Mouse (Mus musculus): ENCODE data around the gene Psmc3. TPM values are rescaled to one million over a fixed set of nuclear protein-coding genes. Genes with fewer than 3 reads are reported as not detected.

The Psmc3 gene
- total RNA-seq, 2 experiments from 2014 or later: 193 to 228 TPM

DNA sequence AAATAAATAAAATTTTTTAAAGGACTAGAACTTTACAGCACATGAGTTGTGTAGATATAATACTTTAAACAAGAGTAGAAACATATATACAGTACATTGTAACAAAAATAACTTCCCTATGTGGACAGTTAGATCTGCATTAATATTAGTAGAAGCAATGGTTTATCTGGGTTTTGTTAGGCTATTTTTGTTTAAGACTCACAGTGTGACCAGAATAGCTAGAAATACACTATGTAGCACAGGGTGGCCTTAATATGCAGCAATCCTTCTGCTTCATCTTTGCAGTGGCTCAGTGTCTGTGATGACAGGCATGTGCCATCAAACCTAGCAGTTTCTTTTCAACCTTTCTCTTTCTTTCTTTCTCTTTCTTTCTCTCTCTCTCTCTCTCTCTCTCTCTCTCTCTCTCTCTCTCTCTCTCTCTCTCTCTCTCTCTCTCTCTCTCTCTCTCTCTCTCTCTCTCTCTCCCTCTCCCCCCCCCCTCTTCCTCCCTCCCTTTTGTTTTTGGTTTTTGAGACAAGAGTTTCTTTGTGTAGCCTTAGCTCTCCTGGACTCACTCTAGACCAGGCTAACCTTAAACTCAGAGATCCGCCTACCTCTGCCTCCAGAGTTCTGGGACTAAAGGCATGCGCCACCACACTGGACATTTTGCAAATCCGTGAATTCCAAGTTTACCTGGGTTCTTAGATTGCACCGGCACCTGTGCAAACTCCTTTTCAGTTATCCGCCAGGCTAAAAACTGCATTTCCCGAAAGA, 452 bp upstream of the Psmc3 start:
- no peak for DNase-seq

DNA sequence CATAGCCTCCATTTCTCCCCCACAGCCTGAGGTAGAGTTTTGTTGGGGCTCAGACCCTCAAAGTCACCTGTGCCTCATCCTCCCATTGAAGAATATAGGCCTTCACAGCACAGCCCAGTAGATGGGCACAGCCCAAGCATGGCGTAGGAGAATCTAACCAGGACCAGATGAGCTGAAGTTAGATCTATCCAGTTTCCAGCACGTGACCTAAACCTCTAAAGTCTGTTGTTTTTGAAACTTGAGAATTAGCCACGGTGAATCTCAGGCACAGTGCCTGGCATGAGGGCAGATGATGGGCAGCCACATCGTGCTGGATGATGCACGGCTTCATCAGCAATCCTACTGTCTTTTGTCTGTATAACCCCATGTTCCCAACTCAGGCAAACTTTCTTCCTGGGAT, 4.6 kb downstream of the Psmc3 start:
- no peak for DNase-seq

DNA sequence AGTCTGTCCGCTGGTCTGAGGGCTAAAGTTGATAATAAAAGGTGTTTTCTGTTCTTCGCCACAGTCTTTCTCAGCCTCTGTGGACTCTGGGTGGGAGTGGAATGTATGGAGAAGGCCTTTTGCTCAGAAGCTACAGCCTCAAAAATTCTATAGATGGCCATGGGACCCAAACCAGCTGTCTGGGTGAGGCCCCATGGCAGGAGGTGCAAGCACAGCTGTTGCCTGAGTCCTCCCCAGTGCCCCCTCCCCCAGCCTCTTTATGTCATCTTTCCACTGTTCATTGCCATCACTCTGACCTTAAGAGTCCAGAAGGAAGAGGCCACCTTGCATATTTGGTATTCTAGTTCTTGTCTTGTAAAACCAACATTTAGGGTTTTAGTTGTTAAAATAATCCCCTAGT, 5.6 kb downstream of the Psmc3 start:
- no peak for DNase-seq

DNA sequence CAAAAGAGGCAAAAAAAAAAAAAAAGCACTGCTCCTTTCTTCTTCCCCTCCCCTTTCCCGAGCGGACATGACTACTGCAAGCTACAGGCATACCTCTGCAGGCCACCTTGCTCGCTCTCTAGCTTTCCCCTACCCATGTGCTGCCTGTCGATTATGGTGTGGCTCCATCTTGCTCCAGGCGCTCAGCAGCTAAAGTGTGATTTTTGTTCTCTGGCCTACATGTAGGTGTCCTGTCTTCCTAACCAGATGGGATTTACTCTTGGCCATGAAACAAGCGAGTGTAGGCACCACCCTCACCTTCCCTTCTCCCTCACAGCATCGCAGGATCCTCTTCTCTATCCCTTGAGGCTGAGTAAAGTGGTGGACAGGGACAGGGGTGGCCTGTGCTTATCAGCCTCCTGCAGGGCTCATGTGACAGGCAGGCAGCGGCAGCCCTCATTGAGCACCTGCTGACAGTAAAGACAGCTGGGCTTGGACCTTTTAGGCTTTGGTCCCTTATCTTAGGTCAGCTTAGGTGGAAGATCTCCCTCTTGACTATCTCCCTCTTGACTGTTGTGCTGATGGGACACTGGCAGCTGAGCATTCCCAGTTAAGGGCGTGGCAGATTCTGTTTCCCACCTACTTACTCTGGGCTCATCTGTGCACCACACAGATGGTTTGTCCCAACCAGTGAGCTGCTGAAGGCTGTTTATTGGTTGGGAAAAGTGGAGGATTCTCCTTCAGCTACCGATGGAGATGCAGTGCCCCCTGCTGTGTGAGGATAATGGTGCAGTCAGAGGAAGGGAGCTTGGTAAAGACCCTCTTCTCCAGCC, 6.9 kb downstream of the Psmc3 start:
- DNase-seq: peak in 1 of 2 experiments; percentile 39

DNA sequence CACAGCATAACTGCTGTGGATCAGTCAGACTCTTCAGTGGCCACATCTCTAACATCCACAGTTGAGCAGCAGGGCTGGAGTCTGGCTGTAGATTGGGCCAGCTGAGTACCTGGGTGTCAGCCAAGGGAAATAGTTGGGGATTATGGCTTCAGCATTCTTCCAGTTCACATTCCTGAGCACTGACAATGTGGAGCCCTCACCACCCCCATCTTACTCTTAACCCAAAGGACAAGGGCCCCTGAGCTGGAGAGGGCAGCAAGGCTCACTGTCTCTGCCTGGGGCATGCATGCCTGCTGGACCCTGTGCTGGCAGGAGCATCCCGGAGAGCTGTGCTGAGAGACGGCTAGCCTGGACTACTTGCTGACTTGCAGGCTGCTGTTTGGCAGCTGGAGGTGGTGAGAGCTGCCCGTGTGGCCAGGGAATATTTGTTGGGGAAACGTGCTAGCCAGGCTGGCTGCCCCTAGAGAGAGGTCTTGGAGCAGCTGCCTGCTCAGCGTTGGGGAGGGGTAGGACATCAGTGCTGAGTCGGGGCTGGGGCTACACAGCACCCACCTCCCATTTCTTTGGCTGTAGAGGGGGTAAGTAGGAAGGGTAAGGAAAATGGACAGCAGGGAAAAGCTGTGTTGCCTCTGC, 8.2 kb downstream of the Psmc3 start:
- no peak for DNase-seq

DNA sequence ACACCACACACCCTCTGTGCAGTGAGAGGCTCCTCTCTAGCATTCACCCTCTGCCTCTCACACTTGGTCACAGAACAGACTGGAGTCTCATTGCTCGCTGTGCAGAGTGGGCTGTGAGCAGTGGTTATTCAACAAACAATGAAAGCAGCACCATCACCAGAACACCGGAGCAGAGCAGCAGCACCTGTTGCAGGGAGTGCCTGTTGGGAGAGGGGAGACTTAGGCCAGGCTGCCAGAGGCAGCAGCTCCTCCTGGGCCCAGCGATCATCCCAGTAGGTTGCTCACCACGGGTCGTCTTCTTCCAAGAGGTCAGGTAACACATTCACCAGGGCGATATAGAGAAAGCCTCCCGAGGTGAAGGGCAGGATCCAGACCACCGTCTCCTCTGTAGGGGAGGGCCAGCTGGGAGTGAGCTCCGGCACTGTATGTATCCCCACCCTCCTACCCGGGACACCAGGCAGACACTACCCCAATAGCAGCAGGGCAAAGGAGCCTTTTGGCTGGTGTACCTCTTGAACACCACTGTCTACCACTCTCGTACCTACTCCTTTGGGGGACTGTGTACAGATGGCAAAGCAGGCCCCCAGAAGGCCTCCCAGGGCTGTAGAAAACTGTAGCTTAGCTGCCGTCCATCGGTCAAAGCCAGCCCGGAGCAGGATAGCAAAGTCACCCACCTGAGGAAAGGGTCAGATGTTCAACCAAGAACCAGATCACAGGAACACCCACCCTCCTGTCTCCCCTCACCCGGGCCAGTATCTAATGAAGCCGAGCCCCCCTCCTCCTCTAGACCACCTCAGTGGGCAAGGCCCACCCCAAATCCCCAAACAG, 9.2 kb downstream of the Psmc3 start:
- no peak for DNase-seq

DNA sequence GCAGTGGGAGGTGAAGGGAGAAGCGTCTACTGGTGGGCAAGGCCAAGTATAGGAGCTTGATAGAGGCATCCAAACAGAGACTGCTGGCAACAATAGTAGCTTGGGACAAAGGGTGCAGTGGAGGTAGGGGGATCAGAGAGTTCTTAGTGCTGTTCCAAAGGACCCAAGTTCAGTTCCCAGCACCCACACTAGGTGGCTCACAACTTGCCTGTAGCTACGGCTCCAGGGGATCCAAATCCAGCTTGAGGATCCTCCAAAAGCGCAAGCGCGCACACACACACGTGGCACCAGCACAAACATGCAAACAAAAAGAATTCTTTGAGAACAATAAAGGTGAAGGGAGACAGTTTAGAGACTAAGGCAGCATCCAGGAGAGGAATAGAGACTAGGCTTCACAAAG, 10.4 kb downstream of the Psmc3 start:
- no peak for DNase-seq

DNA sequence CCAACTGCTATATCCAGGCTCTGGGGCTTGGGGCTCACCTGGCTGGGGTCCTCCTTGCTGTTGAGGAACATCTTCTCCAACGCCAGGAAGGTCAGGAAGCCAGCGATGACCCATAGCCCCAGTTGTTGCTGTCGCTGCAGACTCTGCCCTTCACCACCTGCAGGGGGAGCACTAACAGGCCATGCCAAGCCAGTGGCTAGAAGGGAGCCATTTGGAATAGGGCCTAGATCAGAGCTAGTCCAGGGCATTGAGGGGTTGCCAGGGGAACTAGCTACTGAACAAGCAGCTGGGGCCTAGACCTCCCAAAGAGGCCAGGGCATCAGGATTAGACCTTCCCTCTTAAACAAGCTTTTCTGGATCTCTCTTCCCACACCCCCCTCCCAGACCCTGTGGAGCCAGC, 11.7 kb downstream of the Psmc3 start:
- peak; percentile 62 to 80 for DNase-seq

DNA sequence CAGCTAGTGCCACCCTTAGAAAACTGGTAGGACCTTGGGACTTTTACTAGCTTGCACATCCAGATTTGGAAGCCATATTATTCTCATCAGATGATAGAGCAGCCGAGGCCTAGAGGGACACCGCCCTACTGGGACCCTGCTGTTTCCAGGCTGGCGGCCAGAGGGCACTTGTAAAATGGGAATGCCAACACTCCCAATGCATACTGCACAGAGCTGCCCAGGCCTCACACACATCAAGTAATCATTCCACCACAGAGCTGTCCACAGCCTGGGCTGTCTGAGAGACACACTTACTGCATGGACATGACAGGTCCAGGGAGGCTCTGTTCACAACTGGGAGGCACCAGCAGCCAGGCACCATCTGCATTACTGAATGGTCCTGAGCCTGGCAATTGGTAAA, 12.6 kb downstream of the Psmc3 start:
- no peak for DNase-seq

DNA sequence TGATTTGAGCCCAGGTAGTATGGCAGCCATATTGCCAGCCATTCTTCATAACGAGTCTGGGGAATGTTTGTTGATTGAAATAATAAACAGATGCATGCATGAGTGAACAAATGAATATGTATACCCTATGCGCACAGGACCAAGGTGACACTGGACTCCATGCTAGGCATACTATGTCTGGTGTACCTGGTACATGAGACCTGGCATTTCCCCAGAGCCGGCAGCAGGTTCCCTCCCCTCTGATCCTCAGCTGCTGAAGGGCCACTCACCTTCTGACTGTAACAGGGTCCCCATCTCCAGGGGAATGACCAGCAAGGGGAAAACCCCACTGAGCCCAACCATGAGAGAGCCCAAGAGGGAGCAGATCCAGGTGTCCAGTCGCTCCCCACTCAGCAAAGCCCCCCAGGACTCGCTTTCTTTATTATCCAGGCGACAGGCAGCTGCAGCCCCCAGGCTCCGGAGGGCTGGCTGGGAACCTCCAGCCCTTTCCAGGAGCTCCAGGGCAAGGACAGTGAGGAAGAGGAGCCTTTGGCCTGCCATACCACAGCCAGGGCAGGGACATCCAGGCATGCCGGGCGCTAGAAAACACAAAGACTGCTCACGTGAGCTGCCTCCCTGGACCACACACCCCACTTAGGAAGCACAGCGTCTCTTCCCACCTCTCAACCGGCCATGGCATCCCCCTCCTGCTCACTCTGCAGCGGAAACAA, 14.5 kb downstream of the Psmc3 start:
- no peak for DNase-seq

DNA sequence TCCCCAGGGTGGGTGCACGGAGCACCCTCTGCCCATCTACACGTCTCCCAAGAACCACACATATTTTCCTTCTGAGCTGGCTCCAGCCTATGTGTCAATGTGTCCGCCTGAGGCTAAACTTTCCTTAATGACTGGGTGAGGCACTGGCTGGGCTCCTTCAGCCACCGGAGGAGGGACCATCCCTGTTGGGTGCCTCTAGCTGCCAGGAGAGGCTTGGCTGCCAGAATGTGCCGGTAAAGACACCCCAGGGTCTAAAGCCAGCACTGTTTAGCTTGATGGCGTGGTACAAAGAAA, 15.0 kb downstream of the Psmc3 start:
- no peak for DNase-seq

DNA sequence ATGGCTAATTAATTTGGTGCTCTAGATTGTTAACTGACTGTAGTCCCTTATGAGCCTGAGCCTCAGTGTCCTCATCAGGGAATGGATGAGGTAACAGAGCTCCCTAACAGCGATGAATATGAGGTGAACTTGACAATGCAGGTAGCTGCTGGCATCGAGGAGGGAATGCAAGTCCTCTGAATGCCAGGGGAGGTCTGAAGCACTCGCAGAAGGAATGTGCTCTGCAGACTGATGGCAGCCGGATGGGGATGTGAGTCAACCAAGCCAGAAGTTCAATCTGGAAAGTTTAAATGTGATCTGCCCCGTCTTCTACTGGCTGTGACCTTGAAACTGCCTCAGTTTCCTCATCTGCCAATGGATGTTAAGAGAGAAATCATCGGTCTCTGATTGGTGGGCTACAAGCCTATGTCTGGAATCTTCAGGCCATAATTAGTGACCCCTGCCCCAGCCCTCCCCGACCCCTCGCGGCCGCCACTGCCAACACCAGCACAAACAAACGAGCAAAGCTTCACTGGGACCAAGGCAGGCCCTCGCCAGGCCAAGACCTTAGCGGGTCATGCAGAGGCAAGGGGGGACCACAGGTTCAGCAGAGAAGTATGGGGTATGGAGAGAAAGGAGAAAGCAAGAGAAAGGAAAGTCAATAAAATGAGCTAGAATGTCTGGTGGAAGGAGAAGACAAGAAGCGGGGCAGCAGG, 15.6 kb downstream of the Psmc3 start:
- DNase-seq: peak in 1 of 2 experiments; percentile 31

DNA sequence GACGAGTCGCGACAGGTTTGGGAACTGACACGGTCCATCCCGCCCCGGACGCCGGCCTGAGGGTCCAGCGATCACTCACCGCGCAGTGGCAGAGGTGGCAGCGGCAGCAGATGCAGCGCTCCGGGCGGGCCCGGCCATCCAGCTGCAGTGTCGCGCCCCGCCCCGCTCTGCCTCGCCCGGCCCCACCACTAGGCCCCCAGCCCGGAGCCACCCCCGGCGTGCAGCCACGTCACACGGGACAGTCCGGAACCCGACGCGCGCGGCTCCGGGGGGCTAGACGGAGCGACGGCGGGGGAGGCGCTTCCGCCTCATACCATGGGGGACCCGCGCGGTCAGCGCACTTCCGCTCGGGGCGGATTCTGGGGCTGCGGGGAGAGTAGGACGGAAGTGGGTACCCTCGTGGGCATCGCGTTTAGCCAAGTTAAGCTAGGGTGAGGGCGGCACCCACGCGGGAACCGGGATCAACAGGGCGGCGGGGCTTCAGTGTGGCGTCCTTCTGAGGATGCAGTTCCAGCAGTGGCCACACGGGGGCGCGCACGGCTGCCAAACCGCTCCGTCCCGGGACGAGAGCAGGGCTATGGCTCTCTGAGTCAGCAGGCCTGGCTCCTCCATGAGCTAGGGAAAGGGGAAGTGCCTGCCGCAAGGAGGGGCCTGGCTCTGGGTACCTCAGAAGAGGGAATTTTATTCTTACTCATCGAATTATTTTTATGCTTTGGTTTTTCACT, 16.4 kb downstream of the Psmc3 start, which contains the start of gene Slc39a13:
TSS of gene Slc39a13 (minus strand) at position 342 of the 725 bp plus-strand sequence.
- DNase-seq: peak; percentile 96 to 97

DNA sequence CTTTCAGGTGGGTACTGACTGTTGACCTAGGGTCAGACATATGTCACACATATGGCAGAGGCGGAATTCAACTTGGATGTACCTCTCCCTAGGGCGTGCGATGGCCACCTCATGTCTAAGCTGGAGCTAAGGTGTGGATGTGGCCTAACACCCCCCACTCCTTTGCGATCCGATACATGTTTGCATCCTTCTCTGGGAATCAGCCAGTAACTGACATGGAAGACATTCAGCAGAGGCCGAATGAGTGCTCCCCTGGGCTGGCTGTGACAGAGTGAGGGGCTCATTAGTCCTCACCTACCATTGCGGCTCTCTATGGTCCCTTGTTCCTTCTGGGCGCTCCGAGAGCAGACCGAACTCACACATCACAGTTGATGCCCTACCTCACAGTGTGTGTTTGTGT, 17.2 kb downstream of the Psmc3 start:
- DNase-seq: no peak

DNA sequence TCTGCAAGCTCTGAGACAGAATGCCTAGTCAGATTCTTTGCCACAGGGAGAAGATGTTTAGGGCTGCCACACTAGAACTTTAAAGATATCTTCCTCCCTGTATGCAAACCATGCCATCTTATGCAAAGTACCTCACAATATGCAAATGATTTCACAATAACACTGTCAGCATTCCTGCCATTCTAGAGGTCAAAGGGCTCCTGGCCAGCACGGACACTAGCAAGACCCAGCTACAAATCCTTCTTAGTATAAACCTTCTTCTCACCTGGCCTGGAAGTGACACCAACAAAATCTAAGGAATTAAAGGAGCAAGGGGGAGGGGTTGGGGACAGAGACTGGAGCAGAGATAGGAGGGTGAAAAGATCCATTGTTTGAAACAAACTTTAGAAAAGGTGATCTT, 18.3 kb downstream of the Psmc3 start:
- no peak for DNase-seq

DNA sequence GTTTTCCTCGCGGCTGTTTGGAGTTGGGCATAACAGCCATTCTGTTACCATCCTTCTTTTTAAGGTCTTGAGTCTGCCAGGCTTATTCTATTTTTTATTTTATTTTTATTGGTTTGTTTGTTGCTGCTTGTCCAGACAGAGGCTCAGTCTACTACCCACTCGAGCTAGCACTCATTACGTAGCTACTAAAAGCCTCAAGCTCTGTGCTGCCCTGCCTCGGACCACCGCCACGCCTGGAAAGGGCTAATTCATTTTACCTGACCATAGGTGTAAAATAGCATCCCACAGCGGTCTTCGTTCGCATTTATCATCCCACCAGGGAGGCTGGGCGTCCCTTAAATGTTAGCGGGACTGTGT, 24.1 kb downstream of the Psmc3 start:
- no peak for DNase-seq

DNA sequence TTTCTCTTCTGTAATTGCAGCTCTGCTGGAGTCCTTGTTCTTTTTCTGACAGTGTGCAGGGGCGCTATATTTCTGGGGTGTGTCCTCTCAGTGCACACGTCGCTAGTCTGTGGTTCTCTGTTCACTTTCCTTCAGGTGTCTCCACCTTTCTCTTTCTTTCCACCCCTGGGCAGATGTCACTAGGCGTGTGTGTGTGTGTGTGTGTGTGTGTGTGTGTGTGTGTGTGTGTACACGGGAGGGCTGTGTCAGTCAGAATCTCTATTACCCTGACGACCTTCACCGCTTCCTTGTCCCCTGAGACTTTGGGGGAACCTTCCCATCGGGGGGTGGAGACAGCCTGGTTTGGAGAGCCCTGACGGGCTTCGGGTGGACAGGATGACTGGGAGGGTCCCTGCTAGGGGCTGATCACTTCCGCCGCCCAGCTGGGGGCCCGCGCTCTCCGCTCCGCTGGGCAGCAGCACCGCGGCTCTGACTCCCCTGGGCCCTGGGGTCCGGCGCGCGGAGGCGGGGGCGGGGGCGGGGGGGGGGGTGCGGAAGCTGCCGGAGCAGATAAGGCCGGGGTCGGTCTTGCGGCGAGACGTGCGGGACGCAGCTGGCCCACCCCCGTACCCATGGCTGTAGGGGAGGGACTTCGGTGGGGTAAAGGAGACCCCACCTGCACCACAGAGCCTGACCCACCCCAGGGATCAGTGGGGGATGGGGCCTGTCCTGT, 24.7 kb downstream of the Psmc3 start:
- no peak for DNase-seq

DNA sequence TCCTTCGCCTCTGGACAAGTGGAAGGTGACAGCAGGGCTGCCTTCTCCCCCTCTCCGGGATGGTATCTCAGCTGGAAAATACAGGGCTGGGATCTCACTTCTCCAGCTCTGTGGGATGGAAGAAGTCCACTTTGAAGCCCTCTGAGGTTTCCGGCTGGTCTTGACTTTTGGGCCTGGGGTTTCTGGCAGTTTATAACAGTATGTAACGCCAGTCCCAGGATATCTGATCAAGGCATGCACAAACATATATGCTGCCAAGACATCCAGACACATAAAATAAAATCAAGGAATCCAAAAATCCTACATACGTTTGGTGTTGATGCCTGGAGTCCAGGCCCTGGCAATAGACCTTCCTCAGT, 25.2 kb downstream of the Psmc3 start:
- no peak for DNase-seq

DNA sequence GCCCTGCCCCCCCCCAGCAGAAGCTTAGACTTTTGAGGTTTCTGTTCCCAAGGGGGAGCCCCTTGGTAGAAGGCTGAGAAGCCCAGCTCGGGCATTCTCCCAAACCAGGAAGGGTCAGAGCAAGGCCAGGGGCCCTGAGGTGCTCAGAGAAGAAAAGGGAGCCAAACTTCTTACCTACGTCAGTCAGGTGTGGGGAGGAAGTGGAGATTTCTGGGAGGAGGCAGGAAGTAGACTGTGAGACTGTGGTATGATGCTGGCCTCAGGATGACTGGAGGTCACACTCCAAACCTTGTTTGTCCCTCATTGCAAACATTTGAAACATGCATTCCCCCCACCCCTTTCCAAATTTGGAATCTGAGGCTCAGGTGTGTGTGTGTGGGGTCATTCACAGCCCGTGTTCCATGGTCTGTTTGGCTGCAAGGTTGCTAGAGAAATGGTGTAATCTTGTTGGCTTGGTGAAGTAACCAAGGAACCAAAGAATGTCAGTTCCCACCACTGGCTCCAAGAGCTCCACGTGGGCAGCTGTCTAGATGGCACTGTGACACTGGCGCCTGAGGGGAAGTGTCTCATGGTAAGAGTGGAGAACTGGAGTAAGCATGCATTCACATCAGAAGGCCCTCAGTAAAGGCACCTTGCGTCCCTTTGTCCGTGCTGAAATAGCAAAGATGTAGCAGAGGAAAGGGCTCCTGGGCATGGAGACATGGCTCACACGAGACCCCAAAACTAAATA, 27.1 kb downstream of the Psmc3 start:
- DNase-seq: no peak
